Mouse (Mus musculus) CD4-positive helper T cell, adult 2 months (primary cell): ENCODE results near the gene Eno3.

ENCODE experiments used
- DNase-seq: peaks from one replicate; pipeline ENCODE4 v3.0.0-alpha.2; 2012; ENCODE audit warnings: low read depth, missing footprints, low spot score

Eno3 gene

DNA sequence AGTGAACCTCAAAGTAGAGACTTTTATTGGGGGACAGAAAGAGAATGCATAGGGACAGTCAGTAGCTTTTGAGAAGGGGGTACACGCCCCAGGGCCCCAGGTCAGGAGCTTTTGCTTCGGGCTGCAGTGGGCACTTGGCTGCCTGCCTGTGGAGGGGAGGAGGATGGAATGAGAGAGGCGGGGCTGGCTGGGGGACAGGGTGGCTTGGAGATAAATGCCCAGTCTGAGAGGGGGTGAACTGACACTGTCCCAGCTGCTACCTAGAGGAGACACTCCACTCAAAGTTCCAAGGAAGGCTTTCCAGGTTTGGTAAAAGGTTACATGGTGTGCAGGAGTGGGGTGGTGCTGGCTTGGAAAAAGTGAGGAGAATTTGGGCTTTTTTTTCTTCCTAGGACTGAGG lies at the start of gene Eno3:
Gene Eno3, plus strand, starts transcription at position 239 of the 400 bp plus-strand sequence.
- no peak for DNase-seq

DNA sequence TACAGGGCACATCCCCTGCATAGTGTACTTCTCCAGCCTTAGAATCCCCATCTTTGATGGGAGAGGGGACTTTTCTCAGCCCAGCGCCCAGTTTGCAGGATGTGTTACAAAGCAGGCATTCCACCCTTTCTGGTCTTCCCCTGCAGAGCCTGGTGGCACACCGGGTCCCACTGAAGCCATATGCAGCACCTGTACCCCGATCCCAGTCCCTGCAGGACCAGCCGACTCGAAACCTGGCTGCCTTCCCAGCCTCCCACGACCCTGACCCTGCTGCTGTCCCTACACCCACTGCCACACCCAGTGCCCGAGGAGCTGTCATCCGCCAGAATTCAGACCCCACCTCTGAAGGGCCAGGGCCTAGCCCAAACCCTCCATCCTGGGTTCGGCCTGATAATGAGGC lies 49.4 kb upstream of the Eno3 start:
- DNase-seq: no peak

DNA sequence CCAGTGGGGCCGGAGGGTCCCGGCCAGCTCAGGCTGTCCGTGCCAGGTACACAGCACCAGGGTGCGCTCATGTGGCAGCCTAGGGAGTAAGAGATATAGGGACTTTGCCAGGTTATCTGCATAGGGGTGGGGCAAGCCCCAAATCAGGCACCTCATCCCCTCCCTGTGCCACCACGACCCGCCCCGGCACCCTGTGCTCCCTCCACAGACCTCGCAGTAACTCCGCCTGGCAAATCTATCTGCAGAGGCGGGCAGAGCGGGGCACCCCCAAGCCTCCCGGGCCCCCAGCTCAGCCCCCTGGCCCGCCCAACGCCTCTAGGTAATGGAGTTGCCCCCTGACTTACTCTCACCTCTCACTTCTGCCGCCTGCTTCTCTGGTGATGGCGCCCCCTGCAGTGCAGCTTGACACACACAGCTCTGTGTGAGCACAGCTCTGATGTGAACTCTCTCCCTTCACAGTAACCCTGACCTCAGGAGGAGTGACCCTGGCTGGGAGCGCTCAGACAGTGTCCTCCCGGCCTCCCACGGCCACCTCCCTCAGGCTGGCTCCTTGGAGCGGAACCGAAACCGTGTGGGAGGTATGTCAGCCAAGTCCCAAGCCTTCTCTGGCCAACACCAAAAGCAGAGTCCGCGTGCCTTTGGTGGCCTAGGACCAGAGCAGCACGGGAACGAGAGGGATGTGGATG lies 48.5 kb upstream of the Eno3 start:
- DNase-seq: peak; percentile 33

DNA sequence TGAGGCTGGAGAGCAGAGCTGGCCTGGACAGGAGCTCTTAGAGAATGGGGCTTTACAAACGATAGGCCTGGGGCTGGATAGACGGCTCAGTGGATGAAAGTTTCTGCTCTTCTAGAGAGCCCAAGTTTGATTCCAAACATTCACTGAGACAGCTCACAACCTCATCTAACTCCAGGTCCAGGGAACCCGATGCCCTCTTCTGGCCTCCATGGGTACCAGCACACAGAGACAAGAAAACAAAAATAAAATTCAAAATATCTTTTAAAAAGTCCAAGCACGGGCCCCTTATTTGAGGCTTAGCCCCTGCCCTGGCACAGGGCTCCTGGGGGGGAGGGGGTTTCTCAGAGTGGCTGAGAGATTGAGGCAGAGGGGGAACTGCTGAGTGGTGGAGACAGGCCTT lies 46.2 kb upstream of the Eno3 start:
- DNase-seq: no peak

DNA sequence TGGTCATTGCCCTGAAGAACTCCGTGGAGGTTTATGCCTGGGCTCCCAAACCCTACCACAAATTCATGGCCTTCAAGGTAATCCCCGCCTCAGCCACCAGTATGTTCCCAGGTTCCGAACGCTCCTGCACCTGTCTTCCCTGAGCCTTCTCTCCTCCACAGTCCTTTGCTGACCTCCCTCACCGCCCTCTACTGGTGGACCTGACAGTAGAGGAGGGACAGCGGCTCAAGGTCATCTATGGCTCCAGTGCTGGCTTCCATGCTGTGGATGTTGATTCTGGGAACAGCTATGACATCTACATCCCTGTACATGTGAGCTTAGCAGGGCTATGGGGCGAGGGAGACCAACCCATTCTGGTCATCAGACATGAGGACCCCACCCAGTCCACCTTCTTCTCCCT lies 44.5 kb upstream of the Eno3 start:
- no peak for DNase-seq

DNA sequence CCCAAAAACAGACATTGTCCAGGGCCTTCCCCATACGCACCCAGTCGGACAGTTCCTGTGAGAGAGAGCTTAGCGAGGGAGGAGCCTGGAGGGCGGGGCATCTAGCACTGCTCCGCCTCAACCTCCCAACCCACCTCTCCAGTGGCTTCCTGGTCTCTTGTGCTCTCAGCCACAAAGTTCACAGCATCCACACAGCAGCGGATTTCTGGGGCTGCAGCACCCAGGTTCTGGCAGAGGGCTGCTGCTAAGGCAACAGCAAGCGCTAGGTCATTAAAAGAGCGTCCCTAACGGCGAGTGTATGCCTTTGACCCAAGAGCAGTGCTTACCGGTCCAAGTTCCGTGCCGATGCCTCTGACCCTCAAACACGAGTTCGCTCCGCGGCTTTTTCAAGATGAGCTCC lies 41.9 kb upstream of the Eno3 start:
- DNase-seq: peak; percentile 90

DNA sequence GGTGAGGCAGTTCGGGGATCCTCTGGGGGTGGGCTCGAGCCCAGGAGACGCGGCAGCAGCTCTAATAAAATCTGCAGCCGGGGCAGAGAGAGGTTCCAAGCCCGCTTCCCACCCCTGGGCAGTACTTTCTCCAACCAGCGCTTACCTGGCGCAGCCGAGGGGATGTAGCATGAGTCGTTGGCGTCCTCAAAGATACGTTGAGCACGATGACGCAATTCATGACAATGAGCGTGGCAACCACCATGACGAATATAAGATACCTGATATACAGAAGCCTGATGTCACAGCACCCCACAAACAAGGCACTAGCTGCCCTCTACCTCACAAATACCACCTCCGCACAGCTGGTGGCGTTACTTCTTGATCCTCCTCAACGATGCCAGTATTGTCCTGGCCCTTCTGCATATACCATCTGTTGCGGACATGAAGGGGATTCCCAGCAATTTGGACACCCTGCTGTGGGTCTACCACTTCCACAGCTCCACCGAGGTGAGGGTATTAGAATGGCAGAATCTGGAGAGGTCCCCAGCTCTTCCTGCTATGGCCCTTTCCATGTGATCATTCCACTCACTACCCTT lies 41.4 kb upstream of the Eno3 start, which contains the start of gene 4930544D05Rik:
Gene 4930544D05Rik, plus strand, starts transcription at position 333 of the 578 bp plus-strand sequence.
- peak; percentile 87 for DNase-seq

DNA sequence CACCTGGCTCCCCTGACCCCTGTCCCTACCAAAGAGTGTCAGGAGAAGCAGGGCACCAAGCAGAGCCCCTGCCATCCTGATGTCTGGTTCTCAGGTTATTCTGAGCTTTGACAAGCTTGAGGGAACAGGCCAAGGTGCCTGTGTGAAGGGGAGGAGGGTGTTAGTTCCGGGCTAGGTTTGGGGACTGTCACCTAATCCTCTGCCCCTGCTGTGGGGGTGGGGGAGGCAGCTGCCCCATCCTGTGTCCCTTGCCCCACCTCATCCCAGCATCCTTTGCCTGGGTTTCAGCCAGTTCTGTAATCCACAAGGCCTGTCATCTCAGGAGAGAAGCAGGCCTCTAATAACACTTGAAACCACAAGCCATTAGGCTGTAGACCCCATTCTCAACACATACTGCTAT lies 37.9 kb upstream of the Eno3 start, which contains the start of gene Chrne:
Gene Chrne, minus strand, starts transcription at position 116 of the 400 bp plus-strand sequence.
- no peak for DNase-seq

DNA sequence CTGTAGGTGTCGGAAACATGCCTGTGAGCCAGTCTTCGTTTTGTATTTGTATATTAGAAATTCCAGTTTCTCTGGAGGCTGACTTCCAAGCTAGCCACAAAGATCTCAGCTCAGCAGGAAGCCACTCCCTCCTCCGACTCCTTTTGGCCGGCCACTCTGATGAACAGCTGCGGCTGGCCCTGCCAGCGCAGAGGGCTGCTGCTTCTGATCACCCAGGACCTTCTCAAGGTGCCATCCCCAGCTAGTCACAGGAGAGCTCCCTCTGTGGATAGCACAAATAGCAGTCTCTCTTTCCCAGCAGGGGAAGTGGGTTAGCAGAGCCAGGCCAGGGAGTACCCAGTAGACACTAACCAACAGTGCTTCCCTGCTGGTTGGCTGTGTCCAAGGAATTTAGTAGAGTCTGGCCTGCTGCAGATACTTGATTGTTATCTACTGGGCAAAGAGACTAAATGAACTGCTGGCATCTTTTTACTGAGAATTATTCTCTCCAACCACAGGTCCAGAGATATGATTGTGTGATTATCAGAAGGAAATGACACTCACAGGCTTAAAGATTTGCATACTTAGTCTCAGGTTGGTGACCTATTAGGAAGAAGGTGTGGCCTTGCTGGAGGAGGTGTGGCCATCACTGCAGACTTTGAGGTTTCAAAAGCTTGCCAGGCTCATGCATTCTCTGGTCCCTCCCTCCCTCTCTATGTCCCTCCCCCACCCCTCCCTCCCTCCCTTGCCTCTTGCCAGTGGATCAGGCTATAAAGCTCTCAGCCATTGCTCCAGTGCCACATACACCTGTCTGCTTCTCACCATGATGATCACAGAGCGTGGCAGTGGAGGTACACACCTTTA lies 34.8 kb upstream of the Eno3 start:
- peak; percentile 78 for DNase-seq

DNA sequence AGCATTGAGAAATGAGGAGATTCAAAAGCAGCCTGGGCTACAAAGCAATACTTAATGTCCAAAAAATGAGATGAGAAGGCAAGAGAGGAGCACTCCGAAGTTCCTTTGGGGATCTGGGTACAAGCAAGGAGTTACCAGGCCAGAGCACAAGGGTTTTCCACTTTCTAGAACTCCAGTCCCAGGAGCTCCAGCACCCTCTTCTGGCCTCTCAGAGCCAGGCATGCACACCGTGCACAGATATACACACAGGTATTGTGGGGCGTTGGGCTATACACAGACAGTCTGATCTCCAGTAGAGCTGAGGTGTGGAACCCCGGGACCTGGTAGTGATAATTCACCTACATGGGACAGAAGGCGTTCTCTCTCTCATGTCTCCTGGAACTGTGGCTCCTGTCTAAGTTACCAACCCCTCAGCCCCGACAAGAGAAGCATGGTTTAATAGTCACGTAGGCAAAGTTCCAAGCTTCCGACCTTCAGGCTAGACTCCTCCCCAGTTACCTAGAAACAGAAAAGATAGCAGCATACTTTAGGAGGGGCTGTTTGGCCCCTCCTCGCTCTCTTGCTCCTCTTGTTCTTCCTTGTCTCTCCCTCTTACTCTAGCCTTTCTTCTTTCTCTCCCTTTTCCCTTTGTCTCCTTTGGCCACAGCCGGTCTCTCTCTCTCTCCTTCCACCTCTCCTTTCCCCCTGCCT lies 33.8 kb upstream of the Eno3 start:
- DNase-seq: no peak

DNA sequence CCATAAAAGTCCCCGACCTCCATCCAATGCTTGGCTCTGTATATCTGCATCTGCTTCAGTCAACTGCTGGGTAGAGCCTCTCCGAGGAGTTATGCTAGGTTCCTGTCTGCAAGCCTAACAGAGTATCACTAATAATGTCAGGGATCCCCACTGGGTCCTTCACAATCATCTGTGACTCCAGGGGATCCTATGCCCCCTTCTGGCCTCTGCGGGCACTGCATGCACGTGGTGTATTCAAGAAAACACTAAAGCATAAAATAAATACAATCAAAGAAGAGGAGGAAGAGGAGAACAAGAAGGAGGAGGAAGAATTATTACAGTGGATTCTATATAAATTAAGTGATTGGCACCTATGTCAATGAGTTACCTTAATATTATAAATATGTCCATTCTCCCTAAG lies 31.5 kb upstream of the Eno3 start:
- peak; percentile 66 for DNase-seq

DNA sequence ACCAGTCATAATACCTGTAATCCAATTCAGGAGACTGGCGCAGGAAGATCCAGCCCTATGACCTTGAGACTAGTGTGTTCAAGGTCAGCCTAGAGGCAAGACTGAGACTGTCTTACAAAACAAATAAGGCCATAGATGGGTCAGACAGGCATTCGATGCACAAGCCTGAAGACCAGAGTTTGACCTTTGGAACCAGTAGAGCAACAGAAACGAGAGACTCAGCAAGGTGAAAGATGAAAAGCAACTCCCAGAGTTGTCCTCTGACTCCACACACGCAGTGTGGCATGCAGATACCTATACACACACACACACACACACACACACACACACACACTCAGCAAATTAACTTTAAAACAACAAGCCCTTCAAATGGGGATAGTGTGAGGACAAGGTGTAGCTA lies 30.1 kb upstream of the Eno3 start:
- DNase-seq: no peak

DNA sequence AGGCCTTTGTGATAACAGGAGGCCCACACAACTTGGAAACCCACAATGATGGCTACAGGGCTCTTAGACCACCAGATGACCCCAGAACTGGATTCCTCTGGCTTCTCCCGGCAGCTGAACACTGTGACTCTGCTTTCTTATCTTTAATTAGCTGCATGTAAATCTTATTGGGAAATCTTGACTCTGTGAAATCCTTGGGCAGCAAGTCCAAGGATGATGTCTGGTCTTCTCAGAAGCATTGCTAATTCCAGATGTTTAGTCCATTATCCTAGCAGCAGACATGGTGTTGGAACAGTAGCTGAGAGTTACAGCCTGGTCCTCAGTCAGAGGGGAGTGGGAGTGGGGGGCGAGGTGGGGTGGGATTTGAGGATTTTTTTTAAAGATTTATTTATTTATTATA lies 28.6 kb upstream of the Eno3 start:
- DNase-seq: no peak

DNA sequence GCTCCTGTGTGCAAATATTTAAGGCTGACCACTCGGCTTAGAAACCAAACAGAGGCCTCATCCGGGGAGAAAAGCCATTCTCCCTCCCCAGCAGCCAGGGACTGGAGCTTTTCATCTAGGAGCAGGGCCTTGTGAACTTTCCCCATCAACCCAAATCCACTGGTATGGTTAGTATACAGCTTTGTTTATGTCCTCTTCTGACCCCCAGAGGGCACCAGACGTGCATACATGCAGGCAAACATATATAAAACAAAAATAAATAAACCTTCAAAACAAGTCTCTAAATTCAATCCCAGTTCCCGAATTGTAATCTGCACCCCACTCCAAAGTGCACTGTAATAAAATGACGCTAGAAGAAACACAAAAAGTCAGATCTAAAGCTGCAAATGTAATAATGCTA lies 27.4 kb upstream of the Eno3 start:
- peak; percentile 65 for DNase-seq

DNA sequence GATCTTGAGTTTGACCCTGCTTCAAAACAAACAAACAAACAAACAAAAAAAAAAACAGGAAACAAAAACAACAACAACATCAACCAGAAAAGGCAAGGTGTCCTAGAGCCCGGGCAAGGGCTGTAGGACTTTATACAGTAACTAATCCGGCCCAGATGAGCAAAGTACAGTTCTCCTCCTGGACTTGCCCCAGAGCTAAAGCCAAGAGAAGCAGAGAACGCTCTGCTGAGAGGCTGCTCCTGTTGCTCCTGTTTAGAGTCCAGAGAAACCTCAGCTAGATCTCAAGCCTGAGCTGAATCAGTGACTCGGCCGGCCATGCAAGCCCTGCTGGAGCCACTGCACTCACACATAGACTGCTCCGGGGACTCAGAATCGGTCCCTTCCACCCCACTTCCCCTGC lies 26.9 kb upstream of the Eno3 start:
- no peak for DNase-seq

DNA sequence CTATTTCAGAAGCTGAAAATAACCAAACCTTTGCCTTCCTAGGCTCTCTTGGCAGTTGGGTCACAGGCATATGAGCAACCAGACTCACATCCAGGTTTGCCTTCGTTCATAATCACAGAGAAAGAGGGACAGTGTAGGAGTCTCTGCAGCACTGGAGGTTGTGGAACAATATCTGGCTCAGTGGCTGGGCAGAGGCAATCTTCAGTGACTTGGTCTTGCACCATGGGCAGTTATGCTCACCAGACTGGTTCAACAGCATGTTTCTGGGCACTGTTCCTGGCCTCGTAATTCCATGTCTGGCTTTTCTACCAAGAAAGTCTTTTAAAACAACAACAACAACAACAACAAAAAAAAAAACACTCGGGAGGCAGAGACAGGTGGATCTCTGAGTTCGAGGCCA lies 21.4 kb upstream of the Eno3 start:
- DNase-seq: no peak

DNA sequence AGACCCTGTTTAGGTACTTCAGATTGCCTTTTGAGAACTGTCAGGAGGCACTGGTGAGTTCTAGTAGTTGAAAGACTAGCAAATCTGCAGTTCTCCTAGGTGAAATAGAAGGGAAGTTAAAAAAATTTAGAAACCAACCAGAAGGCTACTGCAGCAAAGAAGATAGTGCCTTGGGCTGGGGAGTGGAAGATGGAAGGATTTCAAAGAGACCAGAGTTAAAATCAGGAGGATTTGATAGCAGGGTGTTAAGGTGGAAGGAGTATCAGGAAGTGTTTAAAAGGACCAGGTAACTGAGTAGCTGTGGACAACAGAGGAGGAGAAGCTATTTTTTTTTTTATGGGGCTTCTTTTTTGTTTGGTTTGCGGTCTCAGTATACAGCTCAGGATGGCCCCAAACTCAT lies 19.2 kb upstream of the Eno3 start:
- no peak for DNase-seq

DNA sequence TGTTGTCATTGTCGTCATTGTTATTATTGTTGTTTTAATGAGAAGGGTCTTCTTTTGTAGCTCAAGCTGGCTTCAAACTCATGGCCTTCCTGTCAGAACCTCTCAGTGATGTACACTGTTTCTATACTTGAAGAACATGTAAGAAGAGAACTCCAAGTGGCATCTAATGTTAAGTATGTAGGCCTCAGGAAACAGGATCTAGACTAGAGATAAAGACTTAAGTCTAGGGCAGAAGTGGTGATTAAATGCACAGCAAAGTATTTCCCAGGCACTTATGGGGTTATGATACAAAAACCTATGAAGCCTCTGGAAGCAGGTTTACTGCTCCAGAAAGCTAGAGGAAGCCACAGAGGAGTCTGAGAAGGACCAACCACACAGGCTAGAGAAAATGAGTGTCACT lies 18.7 kb upstream of the Eno3 start:
- DNase-seq: no peak

DNA sequence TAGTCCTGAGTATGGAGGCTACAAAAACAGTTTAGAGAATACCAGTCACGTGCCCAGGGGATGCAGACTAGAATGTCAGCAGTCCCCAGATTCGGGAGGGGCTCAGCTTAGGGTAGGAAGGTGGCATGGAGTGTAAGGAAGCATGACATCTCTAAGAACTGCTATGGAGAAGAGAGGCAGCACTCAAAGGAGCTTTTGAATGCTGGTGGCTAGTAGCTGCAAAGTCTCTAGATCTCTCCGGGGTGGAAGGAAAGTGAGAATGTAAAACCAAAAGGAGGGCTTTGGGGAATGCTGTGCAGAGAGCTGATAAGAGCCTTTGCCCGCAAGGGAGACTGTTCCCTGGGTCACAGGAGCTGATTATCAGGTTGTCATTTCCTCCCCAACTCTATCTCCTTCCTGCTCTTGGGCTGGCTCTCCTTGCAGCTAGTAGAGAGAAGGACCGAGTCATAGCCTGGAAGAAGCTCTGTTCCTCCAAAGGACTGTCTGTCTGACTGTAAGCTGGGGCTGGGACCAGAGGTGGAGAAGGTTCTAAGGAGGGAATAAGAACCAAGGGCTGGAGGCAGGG lies 18.2 kb upstream of the Eno3 start, which contains the start of gene Gp1ba:
Gene Gp1ba, plus strand, starts transcription at position 409 of the 565 bp plus-strand sequence.
- DNase-seq: no peak

DNA sequence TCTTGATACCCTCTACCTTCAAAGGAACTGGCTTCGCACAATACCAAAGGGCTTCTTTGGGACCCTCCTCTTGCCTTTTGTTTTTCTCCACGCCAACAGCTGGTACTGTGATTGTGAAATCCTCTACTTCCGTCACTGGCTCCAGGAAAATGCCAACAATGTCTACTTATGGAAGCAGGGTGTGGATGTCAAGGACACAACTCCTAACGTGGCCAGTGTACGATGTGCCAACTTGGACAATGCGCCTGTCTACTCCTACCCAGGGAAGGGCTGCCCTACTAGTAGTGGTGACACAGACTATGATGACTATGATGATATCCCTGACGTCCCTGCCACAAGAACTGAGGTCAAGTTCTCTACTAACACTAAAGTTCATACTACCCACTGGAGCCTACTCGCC lies 17.0 kb upstream of the Eno3 start:
- DNase-seq: no peak

DNA sequence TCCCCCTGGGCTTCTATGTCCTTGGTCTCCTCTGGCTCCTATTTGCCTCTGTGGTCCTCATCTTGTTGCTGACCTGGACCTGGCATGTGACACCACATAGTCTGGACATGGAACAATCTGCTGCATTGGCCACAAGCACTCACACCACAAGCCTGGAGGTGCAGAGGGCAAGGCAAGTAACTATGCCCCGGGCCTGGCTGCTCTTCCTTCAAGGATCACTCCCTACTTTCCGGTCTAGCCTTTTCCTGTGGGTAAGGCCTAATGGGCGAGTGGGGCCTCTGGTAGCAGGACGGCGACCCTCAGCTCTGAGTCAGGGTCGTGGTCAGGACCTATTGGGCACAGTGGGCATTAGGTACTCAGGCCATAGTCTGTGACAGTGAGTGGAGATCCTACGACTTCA lies 15.8 kb upstream of the Eno3 start:
- DNase-seq: no peak

DNA sequence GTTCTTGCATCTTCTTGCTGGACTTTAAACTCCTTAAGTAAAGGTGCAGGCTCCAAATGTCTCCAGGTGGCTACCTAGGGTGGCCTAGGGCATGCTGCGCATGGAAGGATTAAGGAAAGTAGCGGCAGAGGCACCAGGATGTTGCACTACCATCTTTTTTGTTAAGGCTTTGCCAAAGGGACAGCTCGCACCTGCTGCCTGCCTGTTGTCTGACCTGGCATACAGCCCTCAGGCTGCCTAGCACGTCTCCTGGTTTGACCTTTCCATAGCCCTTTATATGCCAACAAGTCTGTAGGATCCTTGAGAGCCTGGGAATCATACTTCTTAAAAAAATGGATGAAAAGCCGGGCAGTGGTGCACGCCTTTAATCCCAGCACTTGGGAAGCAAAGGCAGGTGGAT lies 14.0 kb upstream of the Eno3 start:
- DNase-seq: no peak
